Mouse (Mus musculus): Measurements from ENCODE around the gene Stam2.

- no peak for TF ChIP-seq CTCF (IDR thresholded peaks at IDR 0.05; ENCODE audit: insufficient read depth, low read depth, low read length)
- no peak for TF ChIP-seq POLR2A (IDR thresholded peaks at IDR 0.05; ENCODE audit: insufficient read depth, low read depth, low read length)
Observed at GRCm38 (mm10) chr2:52763040-52763736, 21.1 kb upstream of the Stam2 start.
